Mouse (Mus musculus) bone marrow, adult 2 months (tissue): ENCODE measurements around the gene Dok5. TPM values are rescaled to one million over a fixed set of nuclear protein-coding genes. Genes with fewer than 3 reads are reported as not detected.

ENCODE experiments used
- H3K27ac ChIP-seq: fragments of 200-500 bp; 2 replicates; pipeline ENCODE4 v1.5.1; 2012; ENCODE audit warnings: low read depth, mild to moderate bottlenecking, control low read depth, inconsistent platforms, low read length; ENCODE audit not compliant: control insufficient read depth, poor library complexity, insufficient read depth
- H3K4me1 ChIP-seq: fragments of 200-500 bp; 2 replicates; pipeline ENCODE4 v1.6.1; 2011; ENCODE audit warnings: low read length; ENCODE audit not compliant: control insufficient read depth, insufficient read depth
- H3K4me3 ChIP-seq: fragments of 200-500 bp; replicated peaks from 2 replicates; pipeline ENCODE3; 2011; ENCODE audit warnings: mild to moderate bottlenecking, low read depth, low read length, control low read depth; ENCODE audit not compliant: control insufficient read depth
- CTCF ChIP-seq: fragments of 200-500 bp; IDR thresholded peaks from 2 replicates; pipeline ENCODE4 v1.5.1; 2011; ENCODE audit warnings: low read length, control low read depth; ENCODE audit not compliant: control insufficient read depth, insufficient read depth
- POLR2A ChIP-seq: fragments of 200-500 bp; IDR thresholded peaks from 2 replicates; pipeline ENCODE4 v1.6.1; 2011; ENCODE audit warnings: low read depth, mild to moderate bottlenecking, control low read depth, low read length, borderline replicate concordance; ENCODE audit not compliant: control insufficient read depth
- WGBS: fragments of 180-500 bp; shearing (Covaris S2); methylation state at CpG from one replicate; pipeline ENCODE4 v1.1.7; 2018; 5-methylcytosine and 5-hydroxymethylcytosine counted together
- polyA plus RNA-seq: library from polyadenylated mRNA; stranded (reverse); fragments of >200 nt; gene quantifications from 2 replicates; pipeline ENCODE4 v1.2.4, GENCODE M21; 2011; ENCODE audit warnings: low replicate concordance; ENCODE audit not compliant: missing spikeins, insufficient read depth, insufficient read length

Gene Dok5
- polyA plus RNA-seq, 1 experiment, result not detected

GRCm38 (mm10) chr2:170864043-170864442 is 132.4 kb downstream of the Dok5 start:
- WGBS, result 73% methylated on average over 5 of the region's 5 CpGs
- Histone ChIP-seq H3K4me3 (no peak overlapping the region), H3K27ac (no peak overlapping the region), H3K4me1 (no peaks in the 10 kb centered on the region)
- TF ChIP-seq POLR2A (no peak), CTCF (no peak)

- H3K4me1 ChIP-seq, result no peaks in the 10 kb centered on the region
- no peak overlapping the region for H3K27ac ChIP-seq
- H3K4me3 ChIP-seq, result no peak overlapping the region
- TF ChIP-seq CTCF (no peak), POLR2A (no peak)
- 67% methylated on average over 6 of the region's 6 CpGs for WGBS
Observed at GRCm38 (mm10) chr2:170864820-170865219, 133.2 kb downstream of the Dok5 start.

- Histone ChIP-seq H3K27ac (no peak overlapping the region), H3K4me3 (no peak overlapping the region), H3K4me1 (no peaks in the 10 kb centered on the region)
- WGBS, result 69% methylated on average over 15 of the region's 15 CpGs
- TF ChIP-seq CTCF, result no peak
- no peak for TF ChIP-seq POLR2A
Observed at GRCm38 (mm10) chr2:170870566-170870965, 139.0 kb downstream of the Dok5 start.

- no peaks in the 10 kb centered on the region for H3K4me1 ChIP-seq
- no peak overlapping the region for H3K27ac ChIP-seq
- H3K4me3 ChIP-seq, result no peak overlapping the region
- 72% methylated on average over 3 of the region's 3 CpGs for WGBS
- no peak for TF ChIP-seq POLR2A
- TF ChIP-seq CTCF, result no peak
Observed at GRCm38 (mm10) chr2:170871469-170871868, 139.9 kb downstream of the Dok5 start.

DNA sequence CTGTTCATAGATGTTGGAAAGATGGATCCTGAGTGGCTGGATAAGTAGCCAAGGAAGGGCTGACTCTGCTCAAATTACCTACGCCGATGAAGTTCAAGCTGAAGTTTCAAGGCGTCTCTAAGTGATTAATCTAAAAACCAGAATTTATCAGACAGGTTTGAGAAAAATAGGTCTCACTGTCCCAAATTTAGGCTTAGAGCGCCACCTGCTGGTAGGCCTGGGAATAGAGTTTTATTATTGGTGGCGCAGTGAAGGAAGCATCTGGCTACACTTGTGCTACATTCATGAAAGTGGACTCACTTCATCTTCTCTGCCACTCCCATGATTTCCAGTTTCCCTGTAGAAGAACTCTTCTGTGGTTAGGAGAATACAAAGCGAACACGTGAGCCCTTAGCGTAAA is 141.8 kb downstream of the Dok5 start:
- WGBS, result 7% methylated on average over 8 of the region's 8 CpGs
- TF ChIP-seq CTCF (peak; percentile 29; the same call in 1 of the 2 replicates), POLR2A (no peak)
- Histone ChIP-seq H3K4me3 (no peak overlapping the region), H3K4me1 (no peaks in the 10 kb centered on the region), H3K27ac (no peak overlapping the region)

DNA sequence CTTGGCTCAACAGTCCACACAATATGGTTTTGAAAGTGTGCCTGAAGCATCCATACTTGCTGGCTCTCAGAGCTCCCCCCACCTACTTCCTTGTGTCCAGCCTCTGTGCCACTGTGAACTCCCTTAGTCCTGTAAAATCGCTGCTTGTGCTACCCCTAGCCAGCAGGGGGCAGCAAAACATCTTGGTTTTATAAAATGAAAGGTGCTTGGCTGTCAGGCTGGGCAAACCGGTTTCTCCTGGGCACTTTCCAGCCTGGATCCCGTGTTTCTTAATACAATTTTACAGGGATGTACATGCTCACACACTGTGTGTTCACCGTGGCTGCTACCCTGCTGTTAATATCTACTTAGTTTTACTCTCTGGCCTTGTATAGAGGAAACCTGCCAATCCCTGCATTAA is 145.9 kb downstream of the Dok5 start:
- no peak overlapping the region for H3K4me3 ChIP-seq
- H3K4me1 ChIP-seq, result no peaks in the 10 kb centered on the region
- 2% methylated on average over 4 of the region's 4 CpGs for WGBS
- no peak for TF ChIP-seq POLR2A
- TF ChIP-seq CTCF, result peak; percentile 54
- H3K27ac ChIP-seq, result no peak overlapping the region

GRCm38 (mm10) chr2:170877936-170878335 is 146.3 kb downstream of the Dok5 start:
- WGBS, result 60% methylated on average over 5 of the region's 5 CpGs
- Histone ChIP-seq H3K4me1 (no peaks in the 10 kb centered on the region), H3K4me3 (no peak overlapping the region), H3K27ac (no peak overlapping the region)
- no peak for TF ChIP-seq POLR2A
- TF ChIP-seq CTCF, result no peak

DNA sequence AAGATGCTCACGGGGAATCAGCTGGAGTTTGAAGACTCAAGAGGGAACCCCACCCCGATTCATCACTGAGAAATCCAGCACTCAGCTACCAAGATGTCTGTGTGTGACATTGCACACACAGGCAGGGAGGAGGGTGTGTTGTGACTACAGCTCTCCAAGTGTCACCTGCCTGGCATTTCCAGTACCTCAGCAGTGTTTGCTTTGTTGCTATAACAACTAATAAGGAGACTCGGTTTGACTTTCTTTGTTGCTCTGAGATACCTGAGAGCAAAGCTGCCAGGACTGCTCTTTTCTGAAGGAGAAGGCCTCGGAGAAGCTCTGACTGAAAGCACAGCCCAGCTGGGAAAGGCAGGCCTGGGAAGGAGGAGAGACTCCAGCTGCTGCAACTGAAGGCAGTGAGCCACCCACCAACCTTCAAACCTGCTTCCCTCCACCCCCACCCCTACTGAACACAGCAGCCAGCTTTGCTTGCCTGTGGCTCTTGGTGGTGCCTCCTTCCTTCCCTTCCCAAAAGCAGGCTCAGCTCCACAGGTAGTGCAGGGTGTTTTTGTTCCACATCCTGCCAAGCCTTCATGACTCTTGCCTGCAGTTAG is 152.7 kb downstream of the Dok5 start:
- no peak for TF ChIP-seq POLR2A
- no peak for TF ChIP-seq CTCF
- Histone ChIP-seq H3K4me1 (no peaks in the 10 kb centered on the region), H3K27ac (no peak overlapping the region), H3K4me3 (no peak overlapping the region)
- 60% methylated on average over 4 of the region's 4 CpGs for WGBS

- Histone ChIP-seq H3K4me1 (no peaks in the 10 kb centered on the region), H3K27ac (no peak overlapping the region), H3K4me3 (no peak overlapping the region)
- TF ChIP-seq CTCF, result no peak
- TF ChIP-seq POLR2A, result no peak
- 18% methylated on average over 9 of the region's 9 CpGs for WGBS
Observed at GRCm38 (mm10) chr2:170887984-170888383, 156.4 kb downstream of the Dok5 start.
